Mouse (Mus musculus) kidney, adult 2 months (tissue): ENCODE data around the gene Glis2. TPM values are rescaled to one million over a fixed set of nuclear protein-coding genes. Genes with fewer than 3 reads are reported as not detected.

Experiments used
- DNase-seq: peaks from one replicate; pipeline ENCODE4 v3.0.0; 2021
- H3K27ac ChIP-seq: fragments of 200-500 bp; 2 replicates; pipeline ENCODE4 v1.5.1; 2012; ENCODE audit warnings: low read depth, low read length, control low read depth, inconsistent platforms; ENCODE audit not compliant: insufficient read depth
- H3K27me3 ChIP-seq: fragments of 200-500 bp; replicated peaks from 2 replicates; pipeline ENCODE4 v1.6.1; 2012; ENCODE audit warnings: mild to moderate bottlenecking, moderate library complexity, low read length, inconsistent platforms; ENCODE audit not compliant: control insufficient read depth, insufficient read depth
- H3K36me3 ChIP-seq: fragments of 200-500 bp; 2 replicates; pipeline ENCODE4 v1.6.1; 2012; ENCODE audit warnings: mild to moderate bottlenecking, moderate library complexity, low read length, inconsistent platforms; ENCODE audit not compliant: control insufficient read depth, insufficient read depth
- H3K4me1 ChIP-seq: fragments of 200-500 bp; 2 replicates; pipeline ENCODE4 v1.6.1; 2011; ENCODE audit warnings: low read length; ENCODE audit not compliant: control insufficient read depth, insufficient read depth
- H3K4me3 ChIP-seq: fragments of 200-500 bp; 2 replicates; pipeline ENCODE4 v1.5.1; 2011; ENCODE audit warnings: mild to moderate bottlenecking, low read depth, low read length, control low read depth; ENCODE audit not compliant: insufficient read depth
- CTCF ChIP-seq: fragments of 200-500 bp; conservative IDR thresholded peaks from 2 replicates; pipeline ENCODE4 v1.5.1; 2011; ENCODE audit warnings: low read depth, mild to moderate bottlenecking, control low read depth, low read length, moderate library complexity, mixed read lengths; ENCODE audit not compliant: insufficient read depth, insufficient read length
- POLR2A ChIP-seq: fragments of 200-500 bp; IDR thresholded peaks from one replicate; pipeline ENCODE4 v1.6.1; 2011; ENCODE audit warnings: low read depth, low read length, control low read depth
- WGBS: fragments of 180-500 bp; shearing (Covaris S2); methylation state at CpG from one replicate; pipeline ENCODE4 v1.1.7; 2018; 5-methylcytosine and 5-hydroxymethylcytosine counted together
- polyA plus RNA-seq: library from polyadenylated mRNA; depleted of rRNA; stranded (reverse); fragments of >200 nt; gene quantifications from 2 replicates; pipeline ENCODE4 v1.2.3, GENCODE M21; 2012; rRNA removed

Gene Glis2
- polyA plus RNA-seq, 1 experiment = 210 TPM

DNA sequence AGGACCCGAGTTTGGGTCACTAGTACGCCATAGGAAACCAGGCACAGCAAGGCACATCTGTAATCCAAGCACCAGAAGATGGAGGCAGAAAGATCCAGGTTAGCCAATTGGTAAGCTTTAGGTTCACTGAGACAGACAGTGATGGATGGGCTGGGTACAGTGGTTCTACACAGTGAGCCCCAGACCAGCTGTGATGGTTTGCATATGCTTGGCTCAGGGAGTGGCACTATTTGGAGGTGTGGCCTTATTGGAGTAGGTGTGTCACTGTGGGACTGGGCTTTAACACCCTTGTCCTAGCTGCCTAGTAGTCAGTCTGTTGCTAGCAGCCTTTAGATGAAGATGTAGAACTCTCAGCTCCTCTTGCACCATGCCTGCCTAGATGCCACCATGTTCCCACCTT is 69.3 kb downstream of the Glis2 start:
- no peak overlapping the region for H3K27ac ChIP-seq
- DNase-seq = no peak
- H3K36me3 ChIP-seq = no peaks in the 10 kb centered on the region; the same call in 1 of the 2 replicates
- H3K4me1 ChIP-seq = peaks cover 9% of the 10 kb centered on the region; the same call in 1 of the 2 replicates
- no peak overlapping the region for H3K4me3 ChIP-seq
- no peak for TF ChIP-seq POLR2A
- no peak for TF ChIP-seq CTCF
- WGBS = 88% methylated on average over 2 of the region's 2 CpGs
- no peaks in the 10 kb centered on the region for H3K27me3 ChIP-seq

DNA sequence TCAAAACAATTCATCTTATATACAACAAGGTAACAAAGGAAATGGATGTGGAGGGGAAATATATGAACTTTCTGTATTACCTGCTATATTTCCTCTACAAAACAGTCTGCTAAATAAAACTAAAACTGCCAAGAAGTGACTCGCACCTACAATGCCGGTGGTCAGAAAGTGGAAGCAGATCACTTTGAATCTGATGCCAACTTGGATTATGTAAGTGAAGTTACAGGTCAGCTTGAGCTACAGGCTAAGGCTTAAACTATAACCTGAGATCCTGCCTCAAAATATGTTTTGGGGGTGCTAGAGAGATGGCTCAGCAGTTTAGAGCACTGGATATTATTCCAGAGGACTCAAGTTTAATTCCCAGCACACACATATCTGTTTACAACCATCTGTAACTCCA is 71.2 kb downstream of the Glis2 start:
- Histone ChIP-seq H3K36me3 (peaks cover 1% of the 10 kb centered on the region; the same call in 1 of the 2 replicates), H3K27ac (no peak overlapping the region; the same call in 1 of the 2 replicates), H3K4me3 (no peak overlapping the region), H3K27me3 (no peaks in the 10 kb centered on the region), H3K4me1 (peaks cover 13% of the 10 kb centered on the region; the same call in 1 of the 2 replicates)
- no peak for TF ChIP-seq POLR2A
- TF ChIP-seq CTCF = no peak
- peak; percentile 77 for DNase-seq
- WGBS = 51% methylated on average over 2 of the region's 2 CpGs

DNA sequence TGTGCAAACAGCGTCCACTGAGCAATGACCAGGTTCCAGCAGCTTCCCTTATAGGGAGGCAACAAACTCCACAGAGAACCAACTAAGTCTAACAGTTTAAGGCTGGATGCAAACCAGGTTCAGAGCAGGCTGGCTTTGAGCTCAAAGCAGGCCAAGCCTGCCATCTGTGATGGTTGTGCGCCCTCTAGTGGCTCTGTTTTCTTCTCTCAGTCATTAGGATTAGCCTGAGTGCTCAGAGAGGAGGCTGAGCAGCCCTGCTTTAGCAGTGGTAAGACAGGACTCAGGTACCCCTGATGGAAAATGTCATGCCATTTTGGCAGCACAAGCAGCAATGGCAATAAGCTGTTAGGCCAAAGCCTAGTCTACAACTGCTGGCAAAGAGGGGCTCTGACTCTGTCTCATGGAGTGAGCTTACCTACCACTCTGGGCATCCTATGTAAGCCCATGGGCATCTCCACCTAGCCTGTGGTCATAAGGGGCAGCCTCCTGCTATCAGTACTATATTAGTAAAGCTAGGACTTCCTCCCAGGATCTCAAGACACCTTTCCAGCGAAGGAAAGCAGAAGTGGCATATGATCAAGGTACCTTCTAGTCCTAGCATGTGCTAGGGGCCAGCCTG is 72.8 kb downstream of the Glis2 start:
- Histone ChIP-seq H3K4me1 (peaks cover 13% of the 10 kb centered on the region; the same call in 1 of the 2 replicates), H3K4me3 (no peak overlapping the region), H3K36me3 (peaks cover 1% of the 10 kb centered on the region; the same call in 1 of the 2 replicates), H3K27me3 (no peaks in the 10 kb centered on the region), H3K27ac (no peak overlapping the region)
- TF ChIP-seq POLR2A = no peak
- peak; percentile 98 for TF ChIP-seq CTCF
- 33% methylated on average over 3 of the region's 3 CpGs for WGBS
- peak; percentile 93 for DNase-seq

DNA sequence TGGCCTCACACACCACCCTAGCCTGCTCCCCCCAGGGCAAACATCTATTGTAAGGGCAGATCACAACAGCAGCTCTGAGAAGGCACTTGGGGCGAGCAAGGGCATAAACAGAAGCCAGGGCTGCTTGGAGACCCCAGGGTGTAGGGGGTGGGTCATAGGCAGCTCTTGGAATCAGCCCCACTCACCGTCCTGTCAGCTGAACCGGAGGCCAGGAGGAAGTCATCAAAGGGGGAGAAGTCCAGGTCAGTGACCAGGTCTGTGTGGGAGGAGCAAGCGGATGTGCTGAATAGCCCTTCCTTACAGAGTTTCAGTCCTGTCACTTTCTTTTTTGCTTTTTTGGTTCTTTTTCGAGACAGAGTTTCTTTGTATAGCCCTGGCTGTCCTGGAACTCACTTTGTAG is 75.8 kb downstream of the Glis2 start:
- Histone ChIP-seq H3K27me3 (no peaks in the 10 kb centered on the region), H3K4me3 (no peak overlapping the region), H3K4me1 (peaks cover 13% of the 10 kb centered on the region; the same call in 1 of the 2 replicates), H3K27ac (0 out of 2 replicates have a peak overlapping the region, but pooled peaks have one; percentile 25), H3K36me3 (0 out of 2 replicates have a peak, but pooled peaks cover 3% of the 10 kb centered on the region)
- DNase-seq = peak; percentile 61
- no peak for TF ChIP-seq POLR2A
- TF ChIP-seq CTCF = no peak
- WGBS = 52% methylated on average over 5 of the region's 5 CpGs

DNA sequence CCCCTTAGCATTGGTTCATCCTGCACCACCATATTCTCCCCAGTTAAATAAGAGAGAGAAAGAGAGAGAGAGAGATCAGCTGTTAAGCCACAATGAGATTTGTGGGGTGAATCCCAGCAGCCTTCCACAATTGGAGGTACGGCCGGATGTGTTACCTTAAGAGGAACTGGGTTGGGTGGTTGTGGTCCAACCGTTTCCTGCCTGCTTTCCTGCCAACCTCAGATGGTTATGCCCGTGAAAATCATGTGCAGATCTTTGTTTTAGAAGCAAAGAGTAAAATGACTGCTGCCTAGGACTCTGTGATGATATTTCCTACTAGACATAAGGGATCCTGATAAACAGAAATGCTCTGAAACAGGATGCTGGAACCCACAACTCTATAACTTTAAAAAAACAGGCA is 79.6 kb downstream of the Glis2 start:
- Histone ChIP-seq H3K4me1 (peaks cover 9% of the 10 kb centered on the region; the same call in 1 of the 2 replicates), H3K4me3 (no peak overlapping the region), H3K36me3 (0 out of 2 replicates have a peak, but pooled peaks cover 4% of the 10 kb centered on the region), H3K27me3 (no peaks in the 10 kb centered on the region), H3K27ac (no peak overlapping the region)
- WGBS = 70% methylated on average over 4 of the region's 4 CpGs
- TF ChIP-seq POLR2A (no peak), CTCF (no peak)
- DNase-seq = no peak

Other genes with a start within 250 kb of the Glis2 start
- 10.4 and 12.4 TPM in 2 replicates for gene Adcy9, start 174.2 kb upstream of the Glis2 start, polyA plus RNA-seq
- 3.1 and 6.9 TPM in 2 replicates for gene Srl, start 52.9 kb upstream of the Glis2 start, polyA plus RNA-seq
- gene Tfap4, start 34.9 kb upstream of the Glis2 start, polyA plus RNA-seq = 4.5 and 5.1 TPM in 2 replicates
- 27.3 and 41.8 TPM in 2 replicates for gene Pam16, start 30.3 kb downstream of the Glis2 start, polyA plus RNA-seq
- gene Vasn, start 45.2 kb downstream of the Glis2 start, polyA plus RNA-seq = 34.6 and 42.3 TPM in 2 replicates
- gene Dnaja3, start 45.3 kb downstream of the Glis2 start, polyA plus RNA-seq = 57.8 and 72.9 TPM in 2 replicates
- gene Coro7, start 85.1 kb downstream of the Glis2 start, polyA plus RNA-seq = 43.1 and 54.5 TPM in 2 replicates
- gene Nmral1, start 124.6 kb downstream of the Glis2 start, polyA plus RNA-seq = 5.7 and 6.6 TPM in 2 replicates
- gene Hmox2, start 131.6 kb downstream of the Glis2 start, polyA plus RNA-seq = 57.2 and 70.7 TPM in 2 replicates
- gene Cdip1, start 195.6 kb downstream of the Glis2 start, polyA plus RNA-seq = 83.2 and 105 TPM in 2 replicates
- gene 4930562C15Rik, start 240.7 kb downstream of the Glis2 start, polyA plus RNA-seq = 0.03 TPM in 1 of 2 replicates, not detected in the other